Mouse (Mus musculus): ENCODE measurements around the gene Nrm.
"Not testable (repeated sequence)": the region's sequence is repeated elsewhere in the genome, so short reads cannot be mapped to it uniquely, and the experiment has no call there.

Nrm gene

GRCm38 (mm10) chr17:35834696-35835422, 26.3 kb upstream of the Nrm start:
- DNase-seq (ENCODE audit: low spot score) = no peak

GRCm38 (mm10) chr17:35835424-35836140, 25.5 kb upstream of the Nrm start:
- DNase-seq (ENCODE audit: low spot score) = no peak

DNA sequence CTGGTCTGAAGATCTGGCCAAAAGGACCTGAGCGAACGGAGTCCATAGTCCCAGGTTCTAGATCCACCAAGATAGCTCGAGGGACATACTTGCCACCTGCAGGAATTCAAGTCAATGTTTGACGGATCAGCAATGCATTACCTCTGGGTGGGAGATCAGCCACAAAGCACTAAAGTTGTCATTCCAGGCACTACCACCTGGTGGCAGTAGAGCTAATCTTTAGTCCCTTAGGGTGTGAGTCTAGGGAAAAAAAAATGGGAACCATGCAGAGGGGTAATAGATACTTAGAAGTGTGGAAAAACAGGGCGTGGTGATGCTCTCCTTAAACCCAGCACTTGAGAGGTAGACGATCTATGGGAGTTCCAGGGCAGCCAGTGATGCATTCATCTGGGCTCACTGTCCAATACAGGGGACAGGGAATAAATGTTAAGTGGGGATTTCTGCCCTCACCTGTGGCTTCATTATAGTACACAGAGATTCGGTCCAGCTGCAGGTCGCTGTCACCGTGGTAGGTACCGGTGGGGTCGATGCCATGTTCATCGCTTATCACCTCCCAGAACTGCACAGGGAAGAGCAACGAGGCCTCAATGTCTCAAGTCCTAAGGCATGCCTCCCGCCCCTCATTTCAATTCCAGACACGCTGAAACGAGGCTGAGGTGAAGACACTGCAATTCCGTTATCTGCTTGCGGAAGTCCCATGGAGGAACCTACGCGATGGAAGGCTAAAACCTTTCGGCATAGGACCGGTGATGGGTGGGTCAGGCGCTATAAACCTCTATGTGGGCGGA, 24.7 kb upstream of the Nrm start:
- DNase-seq (ENCODE audit: low spot score) = peak; percentile 87

DNA sequence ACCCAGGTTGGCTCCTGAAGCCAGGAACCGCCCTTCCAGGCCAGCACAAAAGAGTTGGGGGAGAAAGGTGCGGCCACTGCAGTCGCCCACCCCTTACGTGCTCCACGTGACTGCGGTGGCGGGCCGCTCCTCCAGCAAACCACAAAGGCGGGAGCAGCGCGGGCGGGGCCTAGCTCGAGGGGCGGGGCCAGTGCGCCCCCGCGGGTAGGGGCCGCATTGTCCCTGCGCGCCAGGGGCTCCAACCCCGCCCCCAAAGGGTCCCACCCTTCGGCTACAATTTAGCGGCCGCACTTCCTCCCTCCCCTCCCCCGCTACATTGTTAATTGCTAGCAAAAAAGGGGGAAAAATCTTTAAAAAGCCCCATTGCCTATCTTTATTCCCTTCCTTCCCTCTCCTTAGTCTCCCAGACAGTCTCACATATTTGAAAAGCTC, 24.1 kb upstream of the Nrm start:
- DNase-seq (ENCODE audit: low spot score) = peak; percentile 75

DNA sequence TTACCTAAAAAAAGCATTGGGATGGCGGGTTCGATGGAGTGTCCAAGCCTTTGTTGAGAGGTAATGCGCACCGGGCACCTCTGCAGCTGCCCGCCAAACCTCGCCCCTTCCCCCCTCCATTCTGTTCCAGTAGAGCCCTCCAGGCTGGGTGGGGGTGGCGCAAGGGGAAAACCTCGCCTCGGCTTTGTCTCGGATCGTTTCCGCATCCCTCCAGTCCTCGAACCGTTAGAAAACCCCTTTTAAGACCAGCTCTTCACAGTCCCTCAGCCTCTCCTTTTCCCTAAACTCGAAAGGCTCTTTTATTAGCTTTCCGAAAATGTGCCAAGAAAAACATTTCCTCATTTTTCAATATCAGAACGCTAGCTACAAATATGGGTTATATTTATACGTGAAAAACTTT, 23.6 kb upstream of the Nrm start:
- no peak for DNase-seq (ENCODE audit: low spot score)

- peak; percentile 95 for DNase-seq (ENCODE audit: low spot score)
Observed at GRCm38 (mm10) chr17:35838122-35838544, 23.0 kb upstream of the Nrm start, which contains the start of gene Tubb5. Tubb5 (minus strand) TSS chr17:35838306.

DNA sequence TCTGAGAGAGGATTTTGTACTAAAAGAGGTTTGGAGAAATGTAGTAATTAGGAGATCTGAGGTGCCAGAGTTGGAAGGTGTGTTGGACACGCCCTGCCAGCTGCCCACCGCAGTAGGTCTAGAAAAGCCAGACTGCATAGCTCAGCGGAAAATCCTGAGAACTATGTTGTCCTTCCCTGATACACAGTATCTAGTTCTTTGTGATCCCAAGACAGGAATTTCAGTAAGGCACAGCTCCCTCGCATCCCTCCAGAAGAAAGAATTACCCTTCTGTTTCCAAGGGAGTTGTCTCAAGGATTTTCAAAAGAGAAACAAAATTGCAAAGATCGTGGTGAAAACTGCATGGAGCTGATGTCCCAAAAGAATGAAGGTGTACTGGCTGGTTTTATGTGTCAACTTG, 22.5 kb upstream of the Nrm start:
- no peak for DNase-seq (ENCODE audit: low spot score)

DNA sequence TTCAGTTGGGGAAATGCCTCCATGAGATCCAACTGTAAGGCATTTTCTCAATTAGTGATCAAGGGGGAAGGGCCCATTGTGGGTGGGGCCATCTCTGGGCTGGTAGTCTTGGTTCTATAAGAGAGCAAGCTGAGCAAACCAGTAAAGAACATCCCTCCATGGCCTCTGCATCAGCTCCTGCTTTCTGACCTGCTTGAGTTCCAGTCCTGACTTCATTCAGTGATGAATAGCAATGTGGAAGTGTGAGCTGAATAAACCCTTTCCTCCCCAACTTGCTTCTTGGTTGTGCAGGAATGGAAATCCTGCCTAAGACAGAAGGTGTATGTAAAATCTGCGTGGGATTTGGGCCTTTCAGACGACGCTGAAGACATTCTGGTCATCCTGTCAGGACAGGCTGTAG, 22.1 kb upstream of the Nrm start:
- not testable (repeated sequence) for DNase-seq (ENCODE audit: low spot score)

- DNase-seq (ENCODE audit: low spot score) = no peak
Observed at GRCm38 (mm10) chr17:35840561-35840960, 20.6 kb upstream of the Nrm start.

GRCm38 (mm10) chr17:35841076-35841950, 19.8 kb upstream of the Nrm start, which contains the start of gene Mdc1:
Mdc1 (plus strand) TSS chr17:35841515.
- peak; percentile 100 for DNase-seq (ENCODE audit: low spot score)

- DNase-seq (ENCODE audit: low spot score) = no peak
Observed at GRCm38 (mm10) chr17:35842006-35842405, 19.1 kb upstream of the Nrm start.

DNA sequence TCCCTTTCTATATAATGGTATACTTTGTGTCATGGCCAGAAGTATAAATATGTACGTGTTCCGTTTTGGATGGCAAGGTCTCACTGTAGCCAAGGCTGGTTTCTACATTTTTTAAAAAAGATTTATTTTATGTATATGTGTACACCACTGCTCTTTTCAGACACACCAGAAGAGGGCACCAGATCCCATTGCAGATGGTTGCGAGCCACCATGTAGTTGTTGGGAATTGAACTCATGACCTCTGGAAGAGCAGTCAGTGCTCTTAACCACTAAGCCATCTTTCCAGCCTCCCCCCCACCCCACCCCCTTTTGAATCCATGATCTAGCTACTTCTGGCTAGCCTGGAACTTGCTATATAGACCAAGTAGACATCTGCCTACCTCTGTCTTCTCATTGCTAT, 17.6 kb upstream of the Nrm start:
- DNase-seq (ENCODE audit: low spot score) = no peak

DNA sequence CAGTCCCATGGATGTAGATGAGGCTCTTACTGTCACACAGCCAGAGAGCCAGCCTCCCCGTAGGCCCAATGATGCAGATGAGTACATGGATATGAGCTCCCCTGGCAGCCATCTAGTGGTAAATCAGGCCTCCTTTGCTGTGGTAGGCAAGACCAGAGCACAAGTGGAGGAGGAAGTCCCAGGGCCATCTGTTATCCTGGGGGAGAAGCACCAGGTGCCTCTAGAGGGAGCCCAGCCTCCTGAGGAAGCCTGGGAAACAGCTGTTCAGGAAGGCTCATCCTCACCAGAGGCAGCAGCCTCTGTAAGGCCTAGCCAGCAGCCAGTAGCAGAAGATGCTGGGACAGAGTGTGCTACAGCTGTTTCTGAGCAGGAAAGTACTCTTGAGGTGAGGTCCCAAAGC, 13.0 kb upstream of the Nrm start:
- no peak for DNase-seq (ENCODE audit: low spot score)

DNA sequence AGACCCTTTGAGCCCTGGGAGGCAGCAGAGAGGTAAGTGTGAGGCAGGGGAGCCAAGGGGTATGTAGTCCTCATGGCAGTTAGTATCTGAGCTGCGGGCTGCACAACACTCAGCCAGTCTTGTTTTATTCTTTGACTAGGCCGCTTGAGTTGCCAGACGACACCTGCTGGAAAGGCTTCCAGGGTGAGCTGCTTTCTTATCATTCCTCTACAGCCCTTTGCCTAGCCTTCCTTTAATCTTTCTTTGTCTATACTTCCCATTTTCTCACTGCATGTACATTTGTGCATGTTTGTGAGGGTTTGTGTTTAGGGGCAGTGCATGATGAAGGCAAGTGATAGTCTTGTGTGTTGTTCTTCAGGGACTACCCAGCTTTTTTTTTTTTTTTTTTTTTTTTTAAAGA, 10.1 kb upstream of the Nrm start:
- DNase-seq (ENCODE audit: low spot score) = no peak

- no peak for DNase-seq (ENCODE audit: low spot score)
Observed at GRCm38 (mm10) chr17:35859371-35859770, 1.7 kb upstream of the Nrm start.

GRCm38 (mm10) chr17:35859835-35860234, 1.3 kb upstream of the Nrm start:
- no peak for DNase-seq (ENCODE audit: low spot score)

DNA sequence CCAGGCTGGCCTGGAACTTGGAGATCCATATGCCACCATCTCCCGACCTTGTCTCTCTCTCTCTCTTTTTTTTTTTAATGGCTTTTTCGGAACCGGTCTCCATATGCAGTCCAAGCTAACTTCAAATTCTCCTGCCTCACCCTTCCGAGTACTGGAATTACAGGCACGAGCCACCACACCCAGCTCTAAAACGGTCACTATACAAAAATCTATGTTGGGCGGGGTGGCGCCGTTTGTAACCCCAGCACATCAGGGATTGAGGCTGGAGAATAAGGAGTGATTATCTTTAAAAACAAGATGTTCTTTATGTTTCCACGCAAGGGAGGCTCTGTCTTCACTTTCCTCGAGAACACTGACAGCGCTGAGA, 304 bp upstream of the Nrm start:
- DNase-seq (ENCODE audit: low spot score) = no peak

DNA sequence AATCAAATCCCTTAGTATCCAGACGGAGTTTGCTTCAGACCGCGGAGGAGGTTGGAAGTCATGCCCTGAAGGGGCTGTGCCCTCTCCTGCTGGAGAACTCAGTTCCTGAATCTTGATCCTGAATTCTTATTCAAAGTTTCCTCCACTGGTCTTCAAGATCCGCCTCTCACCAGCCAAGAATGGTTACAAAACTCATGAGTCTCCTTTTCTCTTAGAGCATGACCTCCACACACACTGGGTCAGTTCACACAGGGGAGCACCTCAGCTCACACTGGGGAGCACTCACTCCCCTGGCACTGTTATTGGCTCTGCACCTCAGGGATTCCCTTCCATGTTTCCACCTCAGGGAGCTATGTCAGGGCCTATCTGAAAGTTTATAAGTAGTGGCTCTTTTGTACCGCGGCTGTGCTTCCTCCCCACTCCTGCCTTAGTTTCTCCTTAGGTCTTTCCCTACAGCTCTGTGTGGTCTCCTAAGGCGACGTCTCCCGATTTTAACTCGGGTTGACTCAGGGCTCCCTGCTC, 3.8 kb downstream of the Nrm start:
- DNase-seq (ENCODE audit: low spot score) = no peak

DNA sequence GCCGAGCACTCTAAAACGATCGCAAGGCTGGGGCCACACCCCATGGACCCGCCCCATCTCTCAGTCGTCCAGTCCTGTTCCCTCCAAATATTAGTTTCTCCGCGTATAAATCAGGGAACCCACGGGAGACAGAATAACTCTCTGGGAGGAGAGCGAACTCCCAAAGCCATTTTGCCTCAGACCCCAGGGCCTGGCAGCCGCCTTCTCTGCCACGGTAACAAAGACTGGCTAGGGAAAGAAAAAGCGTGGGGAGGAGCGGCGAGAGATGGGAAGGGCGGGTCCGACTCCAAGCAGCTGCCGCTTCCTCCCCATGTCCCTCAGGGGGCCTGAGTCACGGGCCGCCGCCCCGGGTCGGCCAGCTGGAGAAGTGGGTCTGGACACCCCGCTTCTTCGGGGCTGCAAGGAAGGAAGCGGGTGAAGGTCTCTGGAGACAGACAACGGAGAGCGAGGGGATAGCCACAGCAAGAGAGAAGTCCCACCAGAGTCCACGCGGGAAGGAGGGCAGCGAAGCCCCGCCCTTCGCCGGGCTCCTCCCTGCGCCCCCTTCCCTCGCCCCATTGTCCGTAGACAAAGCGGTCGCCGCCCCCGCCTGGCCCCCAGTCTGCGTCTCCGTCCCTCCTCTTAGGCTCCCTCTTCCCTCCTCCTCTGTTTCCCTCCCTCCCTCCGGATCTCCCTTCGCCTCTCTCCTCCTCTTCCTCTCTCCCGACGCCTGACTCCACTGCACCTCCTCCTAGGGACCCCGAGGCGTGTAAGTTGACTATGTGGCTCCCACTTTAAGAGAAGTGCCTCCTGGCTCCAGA, 4.6 kb downstream of the Nrm start, which contains the start of gene Ppp1r18:
TSS of gene Ppp1r18 (plus strand) at position 113 of the 800 bp plus-strand sequence.
- DNase-seq (ENCODE audit: low spot score) = no peak

DNA sequence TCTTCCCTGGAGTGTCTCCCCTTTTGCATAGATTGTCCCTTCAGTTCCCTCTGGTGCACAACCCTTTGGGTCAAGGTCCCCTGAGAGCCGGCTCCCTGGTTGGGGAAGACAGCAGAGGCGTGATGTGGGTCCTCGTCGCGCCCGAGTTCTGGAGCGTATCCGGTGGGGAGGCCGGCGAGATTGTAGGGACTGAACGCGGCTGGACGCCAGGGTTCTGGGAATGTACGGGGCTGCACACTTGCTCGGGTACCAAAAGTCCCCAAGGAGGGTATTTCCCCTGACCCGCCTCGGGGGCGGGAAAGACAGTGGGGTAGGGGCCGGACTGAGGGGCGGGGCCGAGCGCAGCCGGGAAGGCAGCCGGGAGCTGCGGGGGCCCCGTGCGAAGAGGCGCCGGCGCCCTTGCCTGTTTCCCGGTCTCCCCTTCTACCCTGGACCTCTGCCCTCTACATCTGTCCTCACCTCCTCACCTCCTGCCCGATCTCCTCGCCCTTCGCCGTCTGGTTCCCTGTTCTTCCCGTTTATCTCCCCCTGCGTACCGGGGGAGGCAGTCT, 5.2 kb downstream of the Nrm start:
- no peak for DNase-seq (ENCODE audit: low spot score)

All from left cerebral cortex, adult 11 months (tissue).